Mouse (Mus musculus): ENCODE measurements at regions not wholly inside any gene's neighbourhood (a gene's known extent, or its start where the extent isn't known, plus 50 kb on each side); places are given as distances from the start of the nearest gene placed in this dataset.

- H3K9ac ChIP-seq (ENCODE audit: insufficient read depth, low read depth): no peak overlapping the region
- H3K4me3 ChIP-seq (replicated peaks in 1 of 3; ENCODE audit: low read depth in 2 of 3, low read length in 2 of 3, poor library complexity in 1 of 3): no peak overlapping the region
- no peak for TF ChIP-seq GABPA (IDR thresholded peaks at IDR 0.05; ENCODE audit: insufficient replicate concordance, low read depth, low read length)
- TF ChIP-seq SIN3A (IDR thresholded peaks at IDR 0.05; ENCODE audit: low read length): no peak
- TF ChIP-seq MAX (IDR thresholded peaks at IDR 0.05; ENCODE audit: low read length): no peak
- TF ChIP-seq NRF1 (IDR thresholded peaks at IDR 0.05; ENCODE audit: low read depth, low read length): no peak
- no peak for TF ChIP-seq UBTF (IDR thresholded peaks at IDR 0.05; ENCODE audit: low read depth, low read length)
- no peak for TF ChIP-seq CTCF (conservative IDR thresholded peaks at IDR 0.05 in 1 of 2, IDR thresholded peaks at IDR 0.05 in 1 of 2; ENCODE audit: low read depth in 2 of 2, low read length in 2 of 2)
- TF ChIP-seq USF1 (IDR thresholded peaks at IDR 0.05; ENCODE audit: low read depth, low read length): no peak
- no peak for TF ChIP-seq ZMIZ1 (IDR thresholded peaks at IDR 0.05; ENCODE audit: low read depth, low read length)
- DNase-seq (ENCODE audit: extremely low read depth): no peak
- no peak overlapping the region for H3K27ac ChIP-seq (ENCODE audit: insufficient read depth, low read depth)
- peaks cover 0 to 3% of the 10 kb centered on the region in 2 experiments; a peak in 1 of 4 replicates for H3K4me1 ChIP-seq (ENCODE audit: control insufficient read depth in 1 of 2, insufficient read depth in 2 of 2)
- in situ Hi-C loops (cut with MboI; ENCODE audit: low pct_ligation_motif_present, low pct_unique_long_range_greater_than_20kb, low sequenced_read_pairs): no loop called here
- H3K4me2 ChIP-seq (ENCODE audit: insufficient read depth, low read depth, poor library complexity, severe bottlenecking): no peak overlapping the region
- H3K27me3 ChIP-seq (replicated peaks): no peaks in the 10 kb centered on the region
- dilution Hi-C loops (cut with MboI; ENCODE audit: extremely low pct_ligation_motif_present, extremely low pct_unique_long_range_greater_than_20kb, low sequenced_read_pairs): no loop called here
- no peaks in the 10 kb centered on the region for H3K36me3 ChIP-seq (replicated peaks in 1 of 2; ENCODE audit: control insufficient read depth in 1 of 2, insufficient read depth in 1 of 2, low read length in 1 of 2)
- no peaks in the 10 kb centered on the region for H3K79me2 ChIP-seq (replicated peaks; ENCODE audit: control insufficient read depth, extremely low read depth, insufficient read depth, poor library complexity, severe bottlenecking)
- peaks cover 7% of the 10 kb centered on the region for H3K9me3 ChIP-seq (replicated peaks; ENCODE audit: low read length)
These were observed 62.6 kb upstream of the Zfp706 start for GRCm38 (mm10) chr15:37070188-37070587.

DNA sequence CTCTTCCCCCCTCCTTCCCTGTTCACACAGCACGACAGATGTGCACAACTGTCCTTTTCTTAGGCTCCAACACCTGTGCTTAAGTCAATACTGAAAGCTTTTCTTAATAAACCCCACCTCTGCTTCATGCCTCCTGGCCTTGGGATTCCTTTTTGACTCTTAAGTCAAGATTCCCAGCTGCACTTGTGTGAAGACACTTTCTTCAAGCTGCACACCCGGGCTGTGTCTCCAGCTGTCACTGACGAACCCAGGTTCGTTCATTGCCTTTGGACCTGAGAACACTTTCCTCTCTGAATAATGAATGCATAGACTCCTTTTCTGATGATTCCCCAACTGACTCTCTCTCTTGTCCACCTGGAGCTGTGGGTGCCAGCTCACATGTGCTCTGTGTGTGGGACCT, 59.8 kb upstream of the Zfp706 start:
- no peaks in the 10 kb centered on the region for H3K79me2 ChIP-seq (replicated peaks; ENCODE audit: control insufficient read depth, extremely low read depth, insufficient read depth, poor library complexity, severe bottlenecking)
- peaks cover 0 to 3% of the 10 kb centered on the region in 2 experiments; a peak in 1 of 4 replicates for H3K4me1 ChIP-seq (ENCODE audit: control insufficient read depth in 1 of 2, insufficient read depth in 2 of 2)
- H3K27ac ChIP-seq (ENCODE audit: insufficient read depth, low read depth): no peak overlapping the region
- H3K9ac ChIP-seq (ENCODE audit: insufficient read depth, low read depth): no peak overlapping the region
- no peak for DNase-seq (ENCODE audit: extremely low read depth)
- peaks cover 8% of the 10 kb centered on the region for H3K9me3 ChIP-seq (replicated peaks; ENCODE audit: low read length)
- TF ChIP-seq USF1 (IDR thresholded peaks at IDR 0.05; ENCODE audit: low read depth, low read length): no peak
- no peak overlapping the region for H3K4me2 ChIP-seq (ENCODE audit: insufficient read depth, low read depth, poor library complexity, severe bottlenecking)
- no peaks in the 10 kb centered on the region for H3K36me3 ChIP-seq (replicated peaks in 1 of 2; ENCODE audit: control insufficient read depth in 1 of 2, insufficient read depth in 1 of 2, low read length in 1 of 2)
- H3K27me3 ChIP-seq (replicated peaks): no peaks in the 10 kb centered on the region
- in situ Hi-C loops (cut with MboI; ENCODE audit: low pct_ligation_motif_present, low pct_unique_long_range_greater_than_20kb, low sequenced_read_pairs): no loop called here
- no peak overlapping the region for H3K4me3 ChIP-seq (replicated peaks in 1 of 3; ENCODE audit: low read depth in 2 of 3, low read length in 2 of 3, poor library complexity in 1 of 3)
- dilution Hi-C loops (cut with MboI; ENCODE audit: extremely low pct_ligation_motif_present, extremely low pct_unique_long_range_greater_than_20kb, low sequenced_read_pairs): no loop called here

- DNase-seq (ENCODE audit: extremely low read depth): no peak
- H3K79me2 ChIP-seq (replicated peaks; ENCODE audit: control insufficient read depth, extremely low read depth, insufficient read depth, poor library complexity, severe bottlenecking): no peaks in the 10 kb centered on the region
- dilution Hi-C loops (cut with MboI; ENCODE audit: extremely low pct_ligation_motif_present, extremely low pct_unique_long_range_greater_than_20kb, low sequenced_read_pairs): no loop called here
- H3K4me3 ChIP-seq (replicated peaks in 1 of 3; ENCODE audit: low read depth in 2 of 3, low read length in 2 of 3, poor library complexity in 1 of 3): no peak overlapping the region
- no peak overlapping the region for H3K27ac ChIP-seq (ENCODE audit: insufficient read depth, low read depth)
- no peak overlapping the region for H3K4me2 ChIP-seq (ENCODE audit: insufficient read depth, low read depth, poor library complexity, severe bottlenecking)
- H3K36me3 ChIP-seq (replicated peaks in 1 of 2; ENCODE audit: control insufficient read depth in 1 of 2, insufficient read depth in 1 of 2, low read length in 1 of 2): no peaks in the 10 kb centered on the region
- in situ Hi-C loops (cut with MboI; ENCODE audit: low pct_ligation_motif_present, low pct_unique_long_range_greater_than_20kb, low sequenced_read_pairs): no loop called here
- H3K4me1 ChIP-seq (ENCODE audit: control insufficient read depth in 1 of 2, insufficient read depth in 2 of 2): peaks cover 0 to 3% of the 10 kb centered on the region in 2 experiments; a peak in 1 of 4 replicates
- no peak overlapping the region for H3K9ac ChIP-seq (ENCODE audit: insufficient read depth, low read depth)
- no peaks in the 10 kb centered on the region for H3K27me3 ChIP-seq (replicated peaks)
- TF ChIP-seq ELF1 (IDR thresholded peaks at IDR 0.05; ENCODE audit: low read depth, low read length) (no peak), RCOR1 (conservative IDR thresholded peaks at IDR 0.05; ENCODE audit: low read depth, low read length) (no peak), JUND (conservative IDR thresholded peaks at IDR 0.05; ENCODE audit: low read depth, low read length) (no peak), USF1 (IDR thresholded peaks at IDR 0.05; ENCODE audit: low read depth, low read length) (no peak), MEF2A (IDR thresholded peaks at IDR 0.05; ENCODE audit: borderline replicate concordance, low read depth, low read length) (no peak), IRF4 (IDR thresholded peaks at IDR 0.05; ENCODE audit: low read depth, low read length) (no peak), NRF1 (IDR thresholded peaks at IDR 0.05; ENCODE audit: low read depth, low read length) (no peak), EP300 (IDR thresholded peaks at IDR 0.05; ENCODE audit: low read length) (no peak), POLR2A (IDR thresholded peaks at IDR 0.05; ENCODE audit: low read depth, low read length) (no peak), SMC3 (IDR thresholded peaks at IDR 0.05; ENCODE audit: low read depth, low read length) (no peak), USF2 (conservative IDR thresholded peaks at IDR 0.05; ENCODE audit: low read depth, low read length) (no peak), RAD21 (IDR thresholded peaks at IDR 0.05; ENCODE audit: low read depth, low read length) (no peak), ETS1 (conservative IDR thresholded peaks at IDR 0.05; ENCODE audit: low read depth, low read length) (no peak), UBTF (IDR thresholded peaks at IDR 0.05; ENCODE audit: low read depth, low read length) (no peak), HCFC1 (IDR thresholded peaks at IDR 0.05; ENCODE audit: low read depth, low read length) (no peak), ZNF384 (IDR thresholded peaks at IDR 0.05; ENCODE audit: low read depth, low read length) (no peak), PAX5 (IDR thresholded peaks at IDR 0.05; ENCODE audit: low read length) (no peak), MAX (IDR thresholded peaks at IDR 0.05; ENCODE audit: low read length) (no peak), MAZ (IDR thresholded peaks at IDR 0.05; ENCODE audit: low read depth, low read length) (no peak), E2F4 (IDR thresholded peaks at IDR 0.05; ENCODE audit: insufficient replicate concordance, low read depth, low read length) (no peak)
- H3K9me3 ChIP-seq (replicated peaks; ENCODE audit: low read length): peaks cover 8% of the 10 kb centered on the region
These were observed 58.5 kb upstream of the Zfp706 start for GRCm38 (mm10) chr15:37065926-37066550.
